In genomic region chr8:123715916-123716592, GRCm38 (mm10) we compare ENCODE assay signal across 10 mouse cellular contexts.
DNase-seq lines count a peak whose midpoint lies in the region; ATAC-seq and TF ChIP-seq lines count a peak whose summit lies in the region.
"Had no signal": no experiment of that assay in that cellular context is flagged by ENCODE, and none has a peak within 500 bp of the region (broad histone marks: within the 10 kb centered on the region; RNA-seq: fewer than 3 reads in every experiment).

No protein-coding gene starts in this region.

- no peak overlapping the region for H3K4me3 ChIP-seq in liver, adult 2 months (ENCODE audit: insufficient read depth, low read depth, low read length)
- H3K4me3 ChIP-seq in limb, embryonic 12.5 days (replicated peaks), result no peak overlapping the region

- no peaks in the 10 kb centered on the region for H3K27me3 ChIP-seq in liver, adult 2 months (ENCODE audit: control insufficient read depth, insufficient read depth, low read length)
- H3K27me3 ChIP-seq in limb, embryonic 12.5 days, result no peaks in the 10 kb centered on the region; the same call in 1 of the 2 replicates

- no peaks in the 10 kb centered on the region for H3K79me2 ChIP-seq in liver, adult 2 months (ENCODE audit: control insufficient read depth, insufficient read depth, low read length)

- H3K9me3 ChIP-seq in limb, embryonic 12.5 days, result no peaks in the 10 kb centered on the region

- 43% methylated on average over 13 of the region's 13 CpGs for WGBS in liver, adult 2 months
- WGBS in limb, embryonic 12.5 days, result 27% methylated on average over 13 of the region's 13 CpGs

- TF ChIP-seq CTCF in liver, adult 2 months (IDR thresholded peaks at IDR 0.05; ENCODE audit: low read depth, low read length), result no peak

- no peak for ATAC-seq in limb, embryonic 12.5 days (ENCODE audit: insufficient number of reproducible peaks, insufficient read depth, low FRiP score, low TSS enrichment, low read depth)

- peak overlapping the region; percentile 43; the same call in 1 of the 2 replicates for H3K9ac ChIP-seq in liver, adult 2 months (ENCODE audit: low read depth, low read length)
- no peak overlapping the region for H3K9ac ChIP-seq in limb, embryonic 12.5 days (replicated peaks)
- H3K9ac ChIP-seq: liver, embryonic 14.5 days had no signal

- DNase-seq in liver, adult 2 months (ENCODE audit: extremely low read depth, low read depth, low spot score), result peak; percentile 97
- no peak for DNase-seq in liver
- DNase-seq in adrenal gland, adult 8-10 months, result peak; percentile 69
- peak; percentile 40 for DNase-seq in heart, adult 8-10 months (ENCODE audit: low spot score)
- no peak for DNase-seq in thymus, postnatal 14 days
- DNase-seq in spleen, postnatal 4 days (ENCODE audit: low spot score in 2 of 2), result no peak
- DNase-seq in layer of hippocampus, adult 9-11 months, result no peak
- DNase-seq: right cerebral cortex, postnatal 14 days had no signal

- no peak overlapping the region for H3K4me2 ChIP-seq in limb, embryonic 12.5 days

- no peak for TF ChIP-seq POLR2A in liver, adult 2 months (IDR thresholded peaks at IDR 0.05; ENCODE audit: extremely low read depth, insufficient read depth, low read length)

- no peaks in the 10 kb centered on the region for H3K36me3 ChIP-seq in liver, adult 2 months (ENCODE audit: control insufficient read depth, insufficient read depth, low read length)
- H3K36me3 ChIP-seq in limb, embryonic 12.5 days, result no peaks in the 10 kb centered on the region

- H3K27ac ChIP-seq in liver, adult 2 months (replicated peaks; ENCODE audit: insufficient read depth, low read depth, low read length), result peak overlapping the region; percentile 70
- peak overlapping the region; percentile 14; the same call in 1 of the 2 replicates for H3K27ac ChIP-seq in limb, embryonic 12.5 days
- H3K27ac ChIP-seq: liver, embryonic 14.5 days had no signal

- H3K4me1 ChIP-seq in liver, adult 2 months (ENCODE audit: control insufficient read depth, insufficient read depth, low read length), result peaks cover 24% of the 10 kb centered on the region
- peaks cover 39% of the 10 kb centered on the region for H3K4me1 ChIP-seq in limb, embryonic 12.5 days (replicated peaks)

Comparison
In these comparisons a context has a peak if more than half of its experiments do, and no peak if none do; other contexts are left out.
1. DNase-seq: peak in liver, adult 2 months (single experiment), adrenal gland, adult 8-10 months (single experiment) and heart, adult 8-10 months (single experiment); none in liver (single experiment), thymus, postnatal 14 days (single experiment), spleen, postnatal 4 days (0 of 2) and layer of hippocampus, adult 9-11 months (single experiment).